Mouse (Mus musculus) liver, embryonic 14.5 days (tissue): ENCODE results near the gene Mink1.

Experiments used
- CTCF ChIP-seq: IDR thresholded peaks from 2 replicates; pipeline ENCODE4 v1.5.1; 2016; ENCODE audit warnings: antibody characterized with exemption, low read depth, control low read depth
- EP300 ChIP-seq: IDR thresholded peaks from 2 replicates; pipeline ENCODE4 v1.6.1; 2016; ENCODE audit warnings: antibody characterized with exemption, low read depth

- TF ChIP-seq CTCF = peak; percentile 67
- TF ChIP-seq EP300 = no peak
These were observed 46.3 kb upstream of the Mink1 start for GRCm38 (mm10) chr11:70516352-70516751.
